Mouse (Mus musculus): ENCODE measurements around the gene Cyp2d10. TPM values are rescaled to one million over a fixed set of nuclear protein-coding genes. Genes with fewer than 3 reads are reported as not detected.
A peak's percentile ranks its signal among the peaks of the same experiment; 100 is the strongest.
"Not testable (repeated sequence)": the region's sequence is repeated elsewhere in the genome, so short reads cannot be mapped to it uniquely, and the experiment has no call there.

Cyp2d10 gene
- total RNA-seq (2021) = under 1 TPM in 1 of 2 experiments, not detected in 1; 0.43 TPM
- long read RNA-seq, experiment 1 = 0 reads
- long read RNA-seq, experiment 2 = 0 reads

DNA sequence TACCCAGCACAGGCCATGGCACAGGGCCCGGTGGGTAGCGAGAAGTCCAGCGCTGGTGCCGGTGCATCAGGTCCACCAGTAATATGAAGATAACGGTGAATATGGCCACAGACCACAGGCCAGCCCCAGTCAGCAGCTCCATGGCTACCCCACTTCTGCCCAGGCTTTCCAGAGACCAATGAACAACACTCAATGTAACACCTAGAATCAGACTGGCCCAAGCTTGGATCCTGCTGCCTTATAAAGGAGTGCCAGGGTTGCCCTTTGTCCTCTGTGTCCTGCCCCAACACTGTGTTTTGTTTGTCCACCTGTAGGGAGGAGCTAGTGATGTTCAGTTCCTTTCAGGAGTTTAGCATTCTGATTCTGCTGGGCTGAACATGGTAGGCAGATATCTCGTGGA lies at the start of gene Cyp2d10:
Cyp2d10 (minus strand) TSS at position 215 of the 400 bp plus-strand sequence.
- no peak for DNase-seq (ENCODE audit: low spot score)

DNA sequence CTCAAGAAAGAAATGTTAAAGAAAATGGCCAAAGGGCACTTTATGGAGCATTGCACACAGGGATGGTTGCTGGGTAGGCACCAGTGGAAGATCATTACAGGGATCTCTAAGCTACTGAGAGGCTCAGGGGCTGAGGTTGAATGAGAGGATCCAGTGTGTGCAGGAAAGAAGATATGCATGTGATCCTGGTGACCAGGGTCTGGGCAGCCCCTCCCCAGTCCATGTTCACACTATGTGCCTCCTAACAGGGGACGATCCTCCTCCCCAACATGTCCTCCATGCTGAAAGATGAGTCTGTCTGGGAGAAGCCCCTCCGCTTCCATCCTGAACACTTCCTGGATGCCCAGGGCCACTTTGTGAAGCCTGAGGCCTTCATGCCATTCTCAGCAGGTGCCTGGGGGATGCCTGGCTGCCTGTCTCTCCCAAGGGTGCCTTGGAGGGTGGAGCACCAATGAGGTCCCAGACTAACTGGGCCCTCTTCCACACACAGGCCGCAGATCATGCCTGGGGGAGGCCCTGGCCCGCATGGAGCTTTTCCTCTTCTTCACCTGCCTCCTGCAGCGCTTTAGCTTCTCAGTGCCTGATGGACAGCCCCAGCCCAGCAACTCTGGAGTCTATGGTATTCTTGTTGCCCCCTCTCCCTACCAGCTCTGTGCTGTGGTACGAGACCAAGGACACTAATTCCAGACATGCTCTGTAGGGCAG lies 49.2 kb upstream of the Cyp2d10 start:
- not testable (repeated sequence) for DNase-seq (ENCODE audit: low spot score)

DNA sequence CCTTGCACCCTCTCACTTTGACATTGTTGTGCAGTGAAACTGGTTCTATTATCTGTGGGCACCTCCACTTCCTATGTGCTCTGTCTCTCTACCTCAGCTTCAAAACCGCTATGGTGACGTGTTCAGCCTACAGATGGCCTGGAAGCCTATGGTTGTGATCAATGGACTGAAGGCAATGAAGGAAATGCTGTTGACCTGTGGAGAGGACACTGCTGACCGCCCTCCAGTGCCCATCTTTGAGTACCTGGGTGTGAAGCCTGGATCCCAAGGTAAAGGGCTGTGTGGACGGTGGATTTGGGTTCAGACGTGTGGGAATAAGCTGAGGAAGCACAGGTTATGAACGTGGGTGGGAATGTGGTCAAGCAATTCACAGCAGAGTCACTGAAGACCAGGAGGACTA lies 46.5 kb upstream of the Cyp2d10 start:
- not testable (repeated sequence) for DNase-seq (ENCODE audit: low spot score)

DNA sequence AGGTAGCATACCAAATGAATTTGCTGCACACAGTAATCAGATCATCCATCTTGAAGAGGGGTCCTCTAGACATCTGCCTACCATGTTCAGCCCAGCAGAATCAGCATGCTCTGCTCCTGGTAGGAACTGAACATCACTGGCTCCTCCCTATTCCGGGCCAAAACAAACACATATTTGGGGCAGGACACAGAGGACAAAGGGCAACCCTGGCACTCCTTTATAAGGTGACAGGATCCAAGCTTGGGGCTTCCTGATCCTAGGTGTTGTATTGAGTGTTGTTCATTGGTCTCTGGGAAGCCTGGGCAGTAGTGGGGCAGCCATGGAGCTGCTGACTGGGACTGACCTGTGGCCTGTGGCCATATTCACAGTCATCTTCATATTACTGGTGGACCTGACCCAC lies 45.1 kb upstream of the Cyp2d10 start:
- DNase-seq (ENCODE audit: low spot score) = not testable (repeated sequence)

DNA sequence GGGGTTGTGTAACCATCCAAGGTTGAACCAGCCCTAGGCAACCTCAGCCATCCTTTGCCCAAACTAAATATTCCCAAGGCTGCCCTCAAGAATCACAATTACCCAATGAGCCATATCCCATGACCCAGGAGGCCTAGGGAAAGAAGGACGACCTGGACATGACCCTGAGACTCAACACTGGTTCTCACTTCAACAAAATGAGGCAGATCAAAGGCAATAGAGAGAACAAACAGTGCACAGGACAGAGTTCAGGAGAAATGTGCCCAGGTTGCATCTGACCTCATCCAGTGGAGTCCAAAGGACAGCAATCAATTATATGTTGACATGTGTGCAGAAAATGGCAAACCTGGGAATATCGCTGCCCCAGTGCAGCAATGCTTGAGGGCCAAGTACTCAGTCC lies 43.0 kb upstream of the Cyp2d10 start:
- DNase-seq (ENCODE audit: low spot score) = not testable (repeated sequence)

DNA sequence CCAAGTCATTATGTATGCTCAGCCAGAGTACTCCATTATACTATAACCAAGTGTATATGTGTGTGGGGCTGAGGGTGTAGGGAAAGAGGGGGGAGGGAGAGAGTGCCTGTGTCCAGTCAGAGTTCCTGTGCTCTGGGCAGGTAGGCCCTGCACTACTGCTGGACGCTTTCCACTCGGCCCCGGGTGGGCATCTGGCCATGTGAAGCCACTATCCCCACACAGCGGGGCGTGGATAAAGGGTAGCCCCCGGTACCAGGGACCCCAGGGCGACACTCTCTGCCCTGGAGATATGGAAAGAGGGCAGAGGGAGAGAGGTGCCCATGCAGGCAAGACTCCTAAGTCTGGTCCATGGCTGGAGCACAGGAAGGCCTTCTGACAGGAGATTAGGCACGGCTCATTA lies 38.2 kb upstream of the Cyp2d10 start:
- no peak for DNase-seq (ENCODE audit: low spot score)

DNA sequence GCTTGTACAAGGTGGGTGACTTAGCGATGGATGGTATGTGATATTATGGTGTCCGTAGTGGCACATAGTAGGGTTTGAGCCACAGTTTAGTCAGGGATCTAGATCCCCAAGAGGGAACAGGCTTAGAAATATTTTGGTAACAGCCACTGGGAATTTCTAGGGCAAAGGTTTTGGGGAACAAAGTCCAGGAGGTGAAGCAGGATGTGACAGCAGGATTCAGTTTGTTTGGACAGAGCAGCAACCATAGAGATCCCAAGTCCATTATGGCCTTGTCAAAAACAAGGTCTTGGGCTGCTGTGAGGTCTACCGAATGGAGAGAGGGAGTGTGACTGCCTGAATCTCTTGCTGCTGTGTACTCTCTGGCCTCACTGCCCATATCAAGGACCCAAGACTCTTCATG lies 36.7 kb upstream of the Cyp2d10 start:
- DNase-seq (ENCODE audit: low spot score) = no peak

DNA sequence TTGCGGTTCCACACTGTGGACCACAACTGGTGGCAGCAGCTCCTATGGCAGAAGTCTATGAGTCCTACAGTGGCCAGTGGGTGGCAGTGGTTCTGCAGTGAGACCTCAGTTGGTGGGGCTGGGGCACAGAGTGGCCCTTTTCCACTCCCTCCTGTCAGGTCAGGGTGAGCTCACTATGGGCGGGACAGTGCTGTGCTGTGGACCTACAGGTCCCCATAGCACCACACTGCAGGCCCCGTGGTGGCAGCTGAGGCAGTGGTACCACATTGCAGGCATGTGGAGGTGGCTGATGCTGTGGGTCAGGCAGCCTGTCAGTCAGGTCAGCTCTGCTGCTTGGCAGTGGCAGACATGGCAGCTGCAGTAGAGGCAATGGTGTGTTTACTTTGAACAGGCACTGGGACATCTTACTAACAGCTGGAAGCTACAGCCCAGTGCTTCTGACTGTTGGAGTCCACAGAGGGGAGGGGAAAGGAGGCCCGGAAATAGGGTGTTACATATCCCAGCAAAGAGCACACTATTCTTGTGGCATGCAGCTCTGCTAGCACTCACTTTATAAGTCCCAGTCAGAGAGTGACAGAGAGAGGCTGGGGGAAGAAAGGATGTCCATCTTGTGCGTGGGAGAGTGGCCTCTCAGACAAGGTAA lies 31.1 kb upstream of the Cyp2d10 start:
- DNase-seq (ENCODE audit: low spot score) = no peak

DNA sequence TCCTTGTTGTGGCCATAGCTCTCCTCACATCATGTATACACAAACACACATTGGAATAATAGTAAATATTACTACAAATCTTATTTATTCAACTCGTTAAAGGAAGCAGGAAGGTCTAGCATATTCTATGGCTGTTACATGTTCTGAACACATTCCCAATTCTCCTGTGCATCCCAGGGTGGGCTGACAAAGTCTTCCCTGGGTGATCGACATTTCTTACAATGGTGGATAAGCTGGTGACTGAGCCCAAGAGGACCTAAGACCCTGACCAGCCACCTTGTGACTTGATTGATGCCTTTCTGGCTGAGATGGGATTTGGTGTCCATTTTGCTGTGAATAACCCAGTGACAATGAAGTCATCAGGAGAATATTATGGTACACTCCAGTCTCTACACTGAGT lies 28.6 kb upstream of the Cyp2d10 start:
- no peak for DNase-seq (ENCODE audit: low spot score)

DNA sequence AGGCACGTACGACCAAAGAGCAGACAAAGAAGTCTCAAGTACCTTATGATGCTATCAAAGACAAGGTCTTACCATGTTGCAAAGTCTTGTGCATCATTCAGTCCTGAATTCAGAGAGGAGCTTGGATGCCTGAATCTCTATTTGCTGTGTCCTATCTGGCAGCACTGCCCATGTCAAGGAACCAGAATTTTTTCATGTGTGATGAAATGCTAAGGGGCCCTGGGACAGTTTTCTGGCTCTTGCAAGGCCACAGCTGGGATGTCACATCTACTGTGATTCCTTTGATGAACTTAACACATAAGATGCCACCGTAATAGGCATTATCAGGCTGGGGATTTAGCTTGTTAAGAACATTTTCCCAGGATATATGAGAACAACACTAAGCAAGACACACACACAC lies 28.0 kb upstream of the Cyp2d10 start:
- no peak for DNase-seq (ENCODE audit: low spot score)

DNA sequence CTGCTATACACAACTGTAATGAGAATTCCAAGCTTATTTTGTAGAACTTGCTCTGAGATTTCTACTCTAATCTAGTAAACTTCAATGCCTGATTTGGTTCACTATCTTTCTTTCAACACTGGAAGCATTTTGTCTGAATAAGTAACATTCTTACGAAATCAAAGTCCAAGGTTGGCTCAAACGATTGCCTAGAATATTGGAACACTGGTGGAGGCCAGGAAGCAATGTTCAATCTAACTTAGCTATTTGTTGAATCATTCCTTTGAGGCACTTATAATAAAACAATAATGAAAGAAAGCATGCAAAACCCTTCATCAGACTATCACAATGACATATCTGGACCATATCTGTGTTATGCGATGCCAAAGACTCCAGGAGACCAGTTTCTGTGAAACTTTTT lies 27.5 kb upstream of the Cyp2d10 start:
- DNase-seq (ENCODE audit: low spot score) = no peak

DNA sequence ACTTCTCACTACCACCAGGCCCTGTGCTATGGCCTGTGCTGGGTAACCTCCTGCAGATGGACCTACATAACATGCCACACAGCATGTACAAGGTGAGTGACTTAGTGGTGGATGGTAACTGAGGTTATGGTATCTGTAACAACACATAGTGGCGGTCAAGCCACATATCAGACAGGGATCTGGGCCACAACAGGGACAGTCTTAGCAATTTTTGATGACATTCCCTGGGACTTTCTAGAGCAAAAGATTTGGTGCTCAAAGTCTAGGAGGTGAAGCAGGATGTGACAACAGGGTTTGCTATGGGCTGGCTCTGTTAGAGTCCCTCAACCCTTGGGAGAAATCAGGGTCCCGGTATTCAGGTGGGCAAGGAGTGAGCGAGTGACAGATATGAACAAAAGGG lies 26.6 kb upstream of the Cyp2d10 start:
- no peak for DNase-seq (ENCODE audit: low spot score)

DNA sequence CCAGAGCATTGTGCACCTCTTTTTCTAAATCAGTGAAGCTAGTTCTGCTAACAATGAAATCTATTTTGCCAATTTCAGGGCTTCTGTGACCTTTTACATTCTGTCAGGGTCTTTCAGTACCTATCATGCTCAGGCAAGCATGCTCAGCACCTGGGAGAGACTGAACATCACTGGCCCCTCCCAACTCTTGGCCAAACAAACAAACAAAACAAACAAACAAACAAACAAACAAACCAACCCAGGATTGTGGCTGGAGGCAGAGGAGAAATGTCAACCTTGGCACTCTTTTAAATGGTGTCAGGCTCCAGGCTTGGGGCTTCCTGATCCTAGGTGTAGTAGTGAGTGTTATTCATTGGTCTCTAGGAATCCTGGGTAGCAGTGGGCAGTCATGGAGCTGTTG lies 26.1 kb upstream of the Cyp2d10 start, which contains the start of gene Cyp2d9:
Cyp2d9 (plus strand) TSS at position 301 of the 400 bp plus-strand sequence.
- DNase-seq (ENCODE audit: low spot score) = no peak

DNA sequence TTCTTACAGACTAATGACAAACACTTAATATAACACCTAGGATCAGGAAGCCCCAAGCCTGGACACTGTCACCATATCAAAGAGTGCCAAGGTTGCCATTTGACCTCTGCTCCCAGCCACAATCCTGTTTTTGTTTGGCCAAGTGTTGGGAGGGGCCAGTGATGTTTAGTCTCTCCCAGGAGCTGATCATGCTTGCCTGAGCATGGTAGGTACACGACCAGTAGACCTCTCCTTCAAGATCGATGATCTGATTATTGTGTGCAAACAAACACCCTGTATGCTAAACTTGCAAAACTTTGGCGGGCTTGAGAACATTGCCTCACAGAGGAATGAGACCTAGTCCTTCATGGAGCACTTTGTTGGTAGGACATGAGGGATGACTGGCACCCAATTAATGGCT lies 16.5 kb upstream of the Cyp2d10 start:
- DNase-seq (ENCODE audit: low spot score) = no peak

DNA sequence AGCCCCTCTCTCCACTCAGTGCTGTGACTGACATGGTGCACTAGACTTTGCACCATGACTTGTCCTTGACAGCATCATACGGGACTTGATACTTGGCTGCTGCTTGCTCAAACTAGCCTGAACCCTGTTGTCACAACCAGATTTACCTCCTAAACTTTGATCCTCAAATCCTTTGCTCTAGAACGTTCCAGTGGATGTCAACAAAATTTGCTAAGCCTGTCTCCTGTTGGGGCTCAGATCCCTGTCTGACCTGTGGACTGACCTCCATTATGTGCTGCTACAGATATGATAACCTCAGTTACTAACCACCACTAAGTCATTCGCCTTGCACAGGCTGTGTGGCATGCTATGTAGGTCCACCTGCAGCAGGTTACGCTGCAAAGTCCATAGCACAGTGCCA lies 15.9 kb upstream of the Cyp2d10 start:
- DNase-seq (ENCODE audit: low spot score) = no peak

DNA sequence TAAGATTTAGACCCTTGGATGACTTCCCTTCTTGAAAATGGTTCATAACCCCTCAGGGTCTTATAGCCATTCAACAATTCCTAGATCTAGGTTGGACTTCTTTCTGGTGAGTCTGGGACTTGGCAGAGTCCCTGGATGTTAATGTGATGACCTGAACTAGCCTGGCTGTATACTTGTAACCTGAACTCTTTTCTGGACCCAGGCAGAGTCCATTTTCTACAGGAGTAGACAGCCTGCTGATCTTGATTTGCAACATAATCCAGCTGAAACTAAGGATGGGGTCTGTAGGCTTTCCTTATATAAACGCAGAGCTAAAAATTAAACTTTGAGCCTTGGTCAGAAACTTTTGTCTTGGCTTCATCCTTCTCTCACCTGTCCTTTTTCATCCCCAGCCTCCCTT lies 11.6 kb upstream of the Cyp2d10 start:
- DNase-seq (ENCODE audit: low spot score) = no peak

DNA sequence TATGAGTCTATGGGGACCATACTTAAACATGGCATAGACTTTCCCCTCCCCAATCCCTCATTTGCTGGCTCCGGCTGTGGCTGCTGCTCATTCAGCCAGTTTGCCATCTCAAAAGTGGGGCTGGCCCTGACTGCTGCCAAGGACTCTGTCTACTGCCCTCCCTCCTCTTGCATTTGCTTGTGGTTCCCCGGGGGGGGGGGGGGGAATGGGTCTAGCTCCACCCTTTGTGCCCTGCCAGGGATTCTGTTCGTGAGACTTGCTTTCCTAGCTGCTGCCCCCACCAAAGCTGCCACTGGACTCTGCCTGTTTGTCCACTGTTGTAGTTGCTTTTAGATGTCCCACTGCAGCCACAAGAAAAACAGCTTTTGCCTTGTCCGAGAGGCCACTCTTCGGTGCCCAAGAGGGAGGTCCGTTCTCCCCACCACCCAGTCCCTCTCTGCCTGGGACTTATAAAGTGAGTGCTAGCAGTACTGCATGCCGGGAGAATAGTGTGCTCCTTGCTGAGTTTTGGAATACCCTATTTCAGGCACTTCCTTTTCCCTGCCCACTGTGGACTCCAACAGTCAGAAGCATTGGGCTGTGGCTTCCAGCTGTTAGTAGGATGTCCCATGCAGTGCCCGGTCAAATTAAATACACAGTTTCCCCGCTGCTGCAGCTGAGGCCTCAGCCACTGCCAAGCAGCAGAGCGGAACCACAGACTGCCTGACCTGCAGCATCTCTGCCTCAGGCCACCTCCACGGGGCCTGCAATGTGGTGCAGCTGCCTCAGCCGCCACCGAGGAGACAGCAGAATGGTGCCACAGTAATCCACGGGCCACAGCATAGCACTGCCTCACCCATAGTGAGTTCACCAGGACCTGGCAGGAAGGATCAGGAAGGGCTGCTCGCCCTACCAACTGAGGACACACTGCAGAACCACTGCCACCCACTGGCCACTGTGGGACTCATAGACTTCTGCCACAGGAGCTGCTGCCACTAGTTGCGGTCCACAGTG lies 10.1 kb upstream of the Cyp2d10 start:
- peak; percentile 89 for DNase-seq (ENCODE audit: low spot score)

DNA sequence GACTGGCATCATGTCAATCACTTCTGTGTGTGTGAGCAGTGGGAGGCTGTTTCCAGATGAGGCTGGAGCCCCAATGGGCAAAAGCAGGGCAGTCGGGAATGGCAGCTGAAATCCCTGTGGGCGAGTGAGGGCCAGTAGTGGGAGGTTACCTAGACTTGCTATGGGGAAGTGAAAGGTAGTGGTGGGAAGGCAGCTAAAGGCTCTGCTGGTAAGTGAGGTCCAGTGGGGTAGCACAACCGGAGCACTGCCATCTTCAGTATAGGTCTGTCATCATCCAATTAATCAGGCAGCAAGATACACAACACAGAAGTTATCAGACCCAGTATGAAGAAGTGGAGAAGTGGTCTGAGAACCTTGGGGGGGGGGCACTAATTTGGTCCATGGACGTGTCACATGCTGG lies 541 bp upstream of the Cyp2d10 start:
- DNase-seq (ENCODE audit: low spot score) = no peak

DNA sequence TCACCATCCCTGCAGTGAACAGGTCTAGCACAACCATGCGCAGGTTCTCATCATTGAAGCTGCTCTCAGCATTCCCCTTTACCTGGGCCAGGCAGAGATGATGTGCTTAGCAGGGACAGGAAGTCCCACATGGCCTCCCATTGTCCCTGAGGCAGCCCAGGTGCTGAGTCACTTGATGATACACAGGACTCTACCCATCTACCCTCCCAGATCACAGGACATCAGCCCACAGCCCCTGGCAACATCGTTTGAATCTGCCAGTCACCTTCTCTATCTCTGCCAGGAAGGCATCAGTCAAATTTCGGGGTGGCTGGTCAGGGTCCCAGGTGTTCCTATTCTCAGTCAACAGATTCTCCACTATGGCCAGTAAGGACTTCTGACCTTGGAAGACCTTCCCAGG lies 2.8 kb downstream of the Cyp2d10 start:
- DNase-seq (ENCODE audit: low spot score) = no peak

DNA sequence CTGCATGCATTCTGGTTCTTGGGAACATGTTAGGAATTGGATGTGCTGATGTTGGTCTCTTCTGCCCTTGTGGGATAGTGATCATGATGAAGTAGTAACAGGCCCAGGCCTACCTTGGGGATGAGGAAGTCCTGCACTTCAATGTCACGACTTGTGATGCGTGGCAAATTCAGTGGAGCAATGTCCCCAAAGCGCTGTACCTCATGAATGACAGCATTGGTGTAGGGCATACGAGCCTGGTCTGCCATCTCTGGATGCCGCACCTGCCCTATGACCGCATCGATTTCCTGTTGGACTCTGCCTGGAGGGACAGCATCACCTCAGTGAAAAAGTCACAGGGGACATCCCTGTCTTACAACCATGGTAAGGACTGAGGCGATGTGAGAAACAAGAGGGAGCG lies 3.4 kb downstream of the Cyp2d10 start:
- DNase-seq (ENCODE audit: low spot score) = no peak

DNA sequence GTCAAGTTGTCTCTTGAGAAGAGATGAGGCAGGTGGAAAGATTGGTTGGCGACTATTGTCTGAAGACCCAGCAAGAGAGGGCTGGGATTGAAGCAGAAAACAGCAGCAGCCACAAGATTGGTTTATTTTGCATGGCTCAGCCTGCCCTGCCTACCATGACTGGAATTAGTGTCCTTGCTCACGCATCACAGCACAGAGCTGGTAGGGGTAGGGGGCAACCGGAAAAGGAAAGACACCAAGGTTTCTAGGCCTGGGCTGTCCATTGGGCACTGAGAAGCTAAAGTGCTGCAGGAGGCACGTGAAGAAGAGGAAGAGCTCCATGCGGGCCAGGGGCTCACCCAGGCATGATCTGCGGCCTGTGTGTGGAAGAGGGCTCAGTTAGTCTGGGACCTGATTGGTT lies 4.3 kb downstream of the Cyp2d10 start:
- DNase-seq (ENCODE audit: low spot score) = no peak

DNA sequence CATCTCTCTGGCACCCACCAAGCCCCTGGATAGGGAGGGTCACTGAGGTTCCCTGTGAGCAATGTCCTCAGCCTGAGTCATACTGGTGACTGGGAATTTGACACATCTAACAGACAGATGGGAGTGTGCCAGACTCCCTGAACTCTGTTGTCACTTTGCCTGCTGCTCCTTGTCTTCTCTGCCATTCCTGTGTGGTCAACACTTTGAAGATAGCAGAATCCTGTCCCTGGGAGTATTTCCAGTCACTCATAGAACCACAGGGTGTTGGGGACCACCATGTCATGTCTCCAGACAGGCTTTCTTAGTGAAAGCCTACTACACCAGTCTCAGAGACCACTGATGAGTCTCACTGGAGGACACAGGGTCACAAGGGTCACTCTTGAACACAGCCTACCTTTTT lies 4.9 kb downstream of the Cyp2d10 start:
- no peak for DNase-seq (ENCODE audit: low spot score)

Data from gastrocnemius, adult 18-20 months (tissue).